Mouse (Mus musculus) gonadal fat pad, adult 2 months (tissue): ENCODE results near the gene Gcc2. TPM values are rescaled to one million over a fixed set of nuclear protein-coding genes. Genes with fewer than 3 reads are reported as not detected.
"Not testable (repeated sequence)": the region's sequence is repeated elsewhere in the genome, so short reads cannot be mapped to it uniquely, and the experiment has no call there.

Experiments
- DNase-seq: peaks from one replicate; pipeline ENCODE4 v3.0.0-alpha.2; 2012; ENCODE audit warnings: low read depth
- polyA plus RNA-seq: library from polyadenylated mRNA; depleted of rRNA; stranded (reverse); fragments of >200 nt; gene quantifications from 2 replicates; pipeline ENCODE4 v1.2.3, GENCODE M21; 2012; rRNA removed

The Gcc2 gene
- 14.4 and 17.8 TPM in 2 replicates for polyA plus RNA-seq

DNA sequence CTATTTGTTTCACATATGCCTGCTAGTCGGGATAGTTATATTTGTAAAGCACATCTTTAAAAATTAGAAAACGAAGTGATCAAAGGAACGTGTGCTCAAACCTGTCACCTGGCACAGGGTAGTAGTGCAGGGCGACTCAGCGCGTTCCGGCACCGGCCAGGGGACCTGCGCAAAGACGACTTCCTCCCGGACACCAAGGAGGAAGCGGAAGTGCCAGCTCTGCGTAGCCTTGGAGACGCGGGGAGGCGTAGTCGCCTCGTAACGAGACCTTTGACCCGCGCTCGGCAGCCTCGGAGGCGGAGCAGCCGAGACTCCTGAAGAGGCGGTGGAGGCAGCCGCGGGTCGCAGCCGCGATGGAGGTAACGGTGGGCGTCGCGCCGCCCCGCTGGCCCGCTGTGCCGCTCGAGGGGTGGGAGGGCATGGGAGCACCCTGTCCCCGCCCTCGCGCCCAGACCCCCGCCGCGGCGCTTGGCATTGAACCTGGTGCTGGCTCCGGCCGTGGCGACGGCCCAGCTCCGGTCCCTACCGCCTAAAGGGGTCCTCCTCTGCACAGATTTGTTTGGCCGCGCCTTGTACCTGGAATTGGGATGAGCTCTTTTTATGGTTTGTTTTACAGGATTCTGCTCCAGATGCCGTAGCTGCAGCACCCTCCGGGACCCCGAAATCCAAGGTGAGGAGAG, at the start of gene Gcc2:
Gene Gcc2 (plus strand): TSS at position 285 of the 680 bp plus-strand sequence.
- no peak for DNase-seq

DNA sequence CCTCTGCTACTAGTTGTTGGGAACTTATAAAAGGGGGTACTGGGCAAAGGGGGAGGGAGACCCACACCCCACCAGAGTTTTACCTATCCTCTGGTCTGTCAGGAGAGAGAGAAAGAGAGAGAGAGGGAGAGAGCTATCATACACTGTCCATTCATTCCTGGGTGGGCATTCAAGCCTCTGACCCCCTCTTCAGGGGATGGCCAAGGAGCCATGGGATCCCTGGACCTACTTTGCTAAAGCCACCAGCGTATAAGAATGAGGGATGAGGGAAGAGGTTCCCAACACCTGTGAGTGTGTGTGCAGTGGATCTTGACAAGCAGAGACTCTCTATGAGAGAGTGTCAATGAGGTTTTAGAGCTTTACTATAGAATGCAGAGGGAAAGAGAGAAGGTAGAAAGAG, 49.3 kb upstream of the Gcc2 start:
- no peak for DNase-seq

DNA sequence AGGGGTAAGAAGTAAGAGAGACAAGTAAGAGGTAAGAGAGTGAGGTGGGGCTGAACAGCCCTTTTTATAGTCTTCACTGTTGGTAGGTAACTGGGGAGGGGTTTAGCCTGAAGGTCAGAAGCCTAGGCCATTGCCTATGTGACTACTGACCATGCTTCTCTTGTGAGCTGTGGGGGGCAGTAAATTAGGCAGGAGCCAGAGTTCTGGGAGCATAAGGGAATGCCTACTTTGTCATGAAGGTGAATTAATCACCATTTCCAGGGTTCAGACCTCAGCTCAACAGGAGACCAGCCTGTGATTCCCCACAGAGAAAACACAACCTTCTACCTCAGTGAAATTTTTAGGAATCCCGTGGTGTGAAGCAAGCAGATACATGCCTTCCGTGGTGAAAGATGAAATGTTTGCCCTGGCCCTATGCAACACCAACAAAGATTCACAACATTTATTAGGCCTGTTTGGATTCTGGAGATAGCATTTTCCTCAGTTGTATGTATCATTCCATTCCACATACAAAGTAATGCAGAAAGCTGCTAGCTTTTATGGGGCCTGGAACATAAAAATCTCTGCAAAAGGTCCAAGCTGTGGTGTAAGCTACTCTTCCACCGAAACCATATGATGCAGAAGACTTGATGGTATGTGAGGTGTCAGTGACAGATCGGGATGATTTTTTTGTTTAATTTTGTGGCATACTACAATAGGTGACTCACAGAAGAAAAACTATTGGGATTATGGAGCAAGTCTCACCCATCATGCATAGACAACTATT, 48.5 kb upstream of the Gcc2 start:
- DNase-seq: no peak

DNA sequence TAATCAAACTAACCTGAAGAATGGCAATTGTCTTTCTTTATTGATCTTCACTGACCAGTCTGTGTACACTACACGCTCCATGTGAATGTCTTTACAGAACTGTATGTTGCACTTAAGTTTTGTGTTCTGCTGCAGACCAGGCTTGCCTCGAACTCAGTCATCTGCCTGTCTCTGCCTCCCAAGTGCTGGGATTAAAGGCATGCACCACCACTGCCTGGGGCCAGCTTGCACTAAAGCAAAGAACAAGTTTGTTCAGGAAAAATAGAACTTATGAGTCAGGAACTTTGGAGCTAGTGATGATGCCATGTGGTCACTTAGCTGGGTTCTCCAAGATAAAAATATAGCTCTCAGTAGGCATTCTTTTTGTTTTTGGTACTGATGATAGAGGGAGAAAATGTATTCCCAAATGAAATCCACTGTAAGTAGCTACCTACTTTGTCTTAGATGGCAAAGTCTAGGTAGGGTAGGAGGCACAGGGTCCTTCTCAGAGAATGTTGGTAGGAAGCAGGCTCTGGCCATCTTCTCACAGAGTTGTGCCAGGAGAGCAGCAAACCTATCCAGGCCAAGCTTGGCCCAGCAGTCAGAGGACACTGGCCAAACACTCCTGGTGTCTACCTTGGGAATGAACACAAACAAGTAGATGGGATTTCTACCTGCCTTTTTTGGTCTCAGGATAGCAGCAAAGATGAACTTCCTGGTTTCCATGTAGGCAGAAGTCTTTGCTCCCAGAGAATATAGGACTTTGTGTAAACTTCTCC, 45.4 kb upstream of the Gcc2 start:
- DNase-seq: no peak

DNA sequence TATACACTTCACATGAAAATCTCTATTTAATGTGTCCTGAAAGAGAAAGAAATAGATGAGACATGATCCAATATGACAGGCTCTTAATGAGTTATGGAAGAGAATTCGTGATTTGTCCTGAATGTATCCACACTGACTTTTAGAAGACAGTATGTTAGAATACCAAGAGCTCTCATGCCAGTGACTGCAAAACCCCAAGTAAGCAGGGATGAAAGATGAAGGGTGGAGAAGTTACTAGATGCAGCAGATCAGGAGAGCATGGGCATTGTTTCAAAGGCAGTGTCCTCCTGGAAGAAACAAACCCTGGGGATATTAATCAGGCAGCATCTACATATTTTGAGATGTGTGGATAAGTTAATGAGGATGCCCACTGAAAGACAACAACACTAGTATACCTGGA, 44.8 kb upstream of the Gcc2 start:
- DNase-seq: no peak

DNA sequence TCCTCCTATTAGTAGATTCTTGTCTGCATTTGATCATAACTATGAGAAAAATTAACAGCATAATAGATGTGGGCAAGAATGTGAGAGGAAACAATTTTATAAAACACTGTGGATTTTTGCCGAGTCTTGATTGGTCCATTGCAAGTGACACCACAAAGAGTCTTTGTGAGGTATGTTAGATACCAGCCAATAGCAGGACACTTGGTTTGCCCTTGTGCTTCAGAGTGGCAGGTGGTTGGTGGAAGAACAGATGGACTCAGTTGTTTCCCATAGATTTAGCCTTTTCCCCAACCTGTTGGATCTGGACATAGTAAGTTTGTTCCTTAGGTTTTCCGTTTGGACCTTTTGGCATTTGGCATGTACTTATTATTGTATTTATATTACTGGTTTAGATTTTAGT, 44.1 kb upstream of the Gcc2 start:
- DNase-seq: no peak

DNA sequence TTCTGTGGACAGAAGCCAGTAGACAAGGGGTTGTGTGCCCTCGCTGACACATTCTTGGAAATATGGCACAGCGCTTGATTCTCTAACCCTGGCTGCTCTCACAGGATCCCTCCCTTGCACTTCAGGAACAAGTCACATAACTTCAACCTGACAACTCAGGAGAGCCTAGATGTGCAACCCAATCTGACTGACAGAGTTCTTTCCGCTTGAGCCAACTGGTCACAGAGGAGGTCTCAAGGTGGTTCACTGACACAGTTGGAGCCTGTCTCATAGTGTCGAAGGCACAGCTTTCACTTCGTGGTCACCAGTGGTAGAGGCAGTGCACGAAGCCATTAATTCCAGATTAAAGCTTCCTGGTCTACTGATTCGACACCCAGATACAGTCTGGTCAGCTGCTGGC, 43.1 kb upstream of the Gcc2 start:
- no peak for DNase-seq

DNA sequence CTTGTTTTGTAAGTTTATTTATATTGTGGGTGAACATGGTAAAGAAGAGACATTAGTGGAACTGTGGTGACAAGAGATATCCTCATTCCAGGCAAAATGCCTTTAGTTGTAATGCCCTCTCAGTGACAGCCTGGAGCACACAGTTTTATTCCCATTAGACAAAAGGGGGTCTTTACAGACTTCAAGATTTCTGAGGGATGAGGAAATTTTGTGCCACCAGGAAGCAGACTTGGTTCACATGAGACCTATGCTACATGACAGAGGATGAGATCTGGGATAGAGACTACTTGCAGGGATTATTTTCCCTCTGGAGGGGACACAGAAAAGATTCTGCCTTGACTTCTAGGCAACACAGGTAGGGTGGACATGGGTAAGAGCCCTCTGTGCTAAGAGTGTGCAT, 40.8 kb upstream of the Gcc2 start:
- DNase-seq: no peak

DNA sequence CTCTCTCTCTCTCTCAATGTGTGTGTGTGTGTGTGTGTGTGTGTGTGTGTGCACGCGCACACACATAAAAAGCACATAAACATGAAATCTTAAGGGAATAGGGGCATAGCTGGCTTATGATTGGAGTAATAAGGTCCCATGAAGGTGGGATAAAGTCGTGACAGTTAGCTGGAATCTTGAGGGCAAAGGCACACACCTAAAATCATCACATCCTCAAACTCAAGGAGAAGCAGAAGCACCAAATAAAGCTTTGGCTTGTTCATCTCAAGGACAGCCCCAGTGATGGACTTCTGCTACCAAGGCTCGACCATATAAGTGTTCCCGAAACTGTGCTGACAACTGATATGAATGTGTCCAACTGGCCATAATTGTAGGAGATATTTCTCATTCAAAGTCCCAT, 40.4 kb upstream of the Gcc2 start:
- no peak for DNase-seq

DNA sequence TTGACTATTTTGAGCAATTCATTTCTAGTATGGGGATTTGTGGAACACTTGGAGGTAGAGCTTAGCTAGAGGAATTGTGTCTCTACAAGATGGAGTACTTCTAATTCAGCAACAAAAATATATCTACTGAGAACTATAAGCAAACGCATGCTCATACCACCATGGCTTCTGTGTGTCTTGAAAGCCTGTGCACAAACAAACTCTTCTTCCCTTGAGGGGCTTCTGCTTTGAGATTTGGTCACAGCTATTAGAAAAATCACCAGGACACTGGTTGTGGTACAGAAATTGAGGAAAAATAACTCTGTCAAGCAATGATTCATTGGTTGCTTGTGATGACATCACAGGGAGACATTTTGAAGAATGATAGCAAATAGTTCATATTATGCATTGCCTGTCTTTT, 39.9 kb upstream of the Gcc2 start:
- DNase-seq: no peak

DNA sequence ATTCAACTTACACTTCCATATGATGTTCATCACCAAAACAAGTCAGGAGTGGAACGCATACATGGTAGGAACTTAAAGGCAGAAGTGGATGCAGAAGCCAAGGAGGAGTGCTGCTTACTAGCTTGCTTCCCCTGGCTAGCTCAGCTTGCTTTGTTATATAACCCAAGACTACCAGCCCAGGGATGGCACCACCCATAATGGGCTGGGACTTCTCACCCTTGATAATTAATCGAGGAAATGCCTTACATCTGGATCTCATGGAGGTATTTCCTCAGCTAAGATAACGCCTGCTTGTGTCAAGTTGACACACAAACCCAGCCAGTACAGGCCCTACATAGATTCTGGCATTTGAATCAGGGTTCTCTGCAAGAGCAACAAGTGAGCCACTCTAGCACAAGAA, 37.9 kb upstream of the Gcc2 start:
- DNase-seq: no peak

DNA sequence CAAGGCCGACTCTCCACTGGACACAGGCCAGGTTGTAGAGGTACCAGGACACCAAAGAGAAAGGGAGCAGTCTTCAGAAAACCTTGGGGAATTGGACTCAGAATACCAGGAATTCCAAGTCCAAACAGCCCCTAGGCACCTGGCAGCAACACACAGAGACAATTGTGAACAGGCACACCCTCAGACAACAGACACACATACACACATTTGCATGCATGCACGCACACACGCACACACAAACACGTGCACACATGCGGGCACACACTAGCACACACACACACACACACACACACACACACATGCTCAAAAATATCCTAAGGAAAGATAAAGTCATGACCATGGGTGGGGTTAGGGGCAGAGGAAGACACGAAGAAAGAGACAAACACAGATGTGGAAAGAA, 34.6 kb upstream of the Gcc2 start:
- DNase-seq: no peak

DNA sequence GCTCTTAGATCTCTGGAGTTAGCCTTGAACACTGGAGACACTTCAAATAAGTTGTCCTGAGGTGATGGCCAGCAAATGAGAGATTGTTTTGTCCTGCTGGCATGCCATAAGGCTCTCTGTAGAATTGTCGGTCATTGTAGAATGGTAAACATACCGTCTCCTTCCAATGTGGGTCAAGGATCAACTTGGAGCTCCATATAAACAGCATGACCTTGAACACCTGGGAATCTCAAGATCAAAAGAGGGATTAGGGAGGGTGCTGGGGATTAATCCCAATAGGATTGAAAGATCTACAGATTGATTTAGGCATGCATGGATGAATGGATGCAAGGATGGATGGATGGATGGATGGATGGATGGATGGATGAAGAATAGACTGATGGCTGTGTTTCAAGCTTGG, 33.7 kb upstream of the Gcc2 start:
- DNase-seq: not testable (repeated sequence)

DNA sequence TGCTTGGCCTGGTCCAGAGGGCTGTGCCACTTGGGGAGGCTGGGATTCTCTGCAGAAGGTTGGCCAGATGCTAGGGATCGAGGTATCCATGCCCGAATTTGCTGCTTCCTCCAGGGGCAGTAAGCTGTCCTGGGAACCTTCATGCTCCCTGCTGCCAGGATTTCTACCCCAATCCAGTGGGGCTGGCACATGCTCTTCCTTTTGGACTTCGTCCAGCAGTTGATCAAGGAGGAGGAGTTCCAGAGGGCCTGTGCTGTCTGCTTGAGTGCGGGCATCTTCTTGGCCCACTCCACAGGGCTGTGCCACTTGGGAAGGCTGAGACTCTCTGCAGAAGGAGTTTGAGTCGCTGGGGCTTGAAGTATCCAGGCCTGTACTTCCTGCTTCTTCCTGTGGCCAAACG, 32.1 kb upstream of the Gcc2 start:
- not testable (repeated sequence) for DNase-seq

DNA sequence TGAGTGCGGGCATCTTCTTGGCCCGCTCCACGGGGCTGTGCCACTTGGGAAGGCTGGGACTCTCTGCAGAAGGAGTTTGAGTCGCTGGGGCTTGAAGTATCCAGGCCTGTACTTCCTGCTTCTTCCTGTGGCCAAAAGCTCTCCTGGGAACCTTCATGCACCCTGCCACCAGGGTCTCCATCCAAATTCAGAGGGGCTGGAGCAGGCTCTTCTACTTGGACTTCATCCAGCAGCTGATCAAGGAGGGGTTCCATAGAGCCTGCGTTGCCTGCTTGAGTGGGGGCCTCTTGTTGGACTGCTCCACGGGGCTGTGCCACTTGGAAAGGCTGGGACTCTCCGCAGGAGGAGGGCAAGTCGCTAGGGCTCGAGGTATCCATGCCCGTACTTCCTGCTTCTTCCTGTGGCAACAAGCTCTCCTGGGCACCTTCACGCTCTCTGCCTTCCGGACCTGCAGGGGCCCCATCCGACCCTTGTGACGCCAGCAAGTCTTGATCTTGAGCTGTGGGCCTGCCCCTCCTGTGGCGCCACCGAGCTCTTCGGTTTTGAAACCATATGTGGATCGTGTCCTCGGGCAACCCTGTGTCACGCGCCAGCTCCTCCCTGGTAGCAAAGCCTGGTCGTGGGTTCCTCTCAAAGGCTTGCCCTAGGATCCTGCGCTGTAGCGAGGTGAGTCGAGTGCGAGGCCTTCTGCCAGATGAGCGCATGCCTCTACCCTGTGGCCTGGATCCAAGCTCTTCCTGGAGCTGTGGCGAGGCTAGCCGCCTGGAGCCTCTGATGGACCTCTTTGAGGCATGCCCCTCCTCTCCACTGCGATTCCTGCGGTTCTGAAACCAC, 31.1 kb upstream of the Gcc2 start:
- not testable (repeated sequence) for DNase-seq

DNA sequence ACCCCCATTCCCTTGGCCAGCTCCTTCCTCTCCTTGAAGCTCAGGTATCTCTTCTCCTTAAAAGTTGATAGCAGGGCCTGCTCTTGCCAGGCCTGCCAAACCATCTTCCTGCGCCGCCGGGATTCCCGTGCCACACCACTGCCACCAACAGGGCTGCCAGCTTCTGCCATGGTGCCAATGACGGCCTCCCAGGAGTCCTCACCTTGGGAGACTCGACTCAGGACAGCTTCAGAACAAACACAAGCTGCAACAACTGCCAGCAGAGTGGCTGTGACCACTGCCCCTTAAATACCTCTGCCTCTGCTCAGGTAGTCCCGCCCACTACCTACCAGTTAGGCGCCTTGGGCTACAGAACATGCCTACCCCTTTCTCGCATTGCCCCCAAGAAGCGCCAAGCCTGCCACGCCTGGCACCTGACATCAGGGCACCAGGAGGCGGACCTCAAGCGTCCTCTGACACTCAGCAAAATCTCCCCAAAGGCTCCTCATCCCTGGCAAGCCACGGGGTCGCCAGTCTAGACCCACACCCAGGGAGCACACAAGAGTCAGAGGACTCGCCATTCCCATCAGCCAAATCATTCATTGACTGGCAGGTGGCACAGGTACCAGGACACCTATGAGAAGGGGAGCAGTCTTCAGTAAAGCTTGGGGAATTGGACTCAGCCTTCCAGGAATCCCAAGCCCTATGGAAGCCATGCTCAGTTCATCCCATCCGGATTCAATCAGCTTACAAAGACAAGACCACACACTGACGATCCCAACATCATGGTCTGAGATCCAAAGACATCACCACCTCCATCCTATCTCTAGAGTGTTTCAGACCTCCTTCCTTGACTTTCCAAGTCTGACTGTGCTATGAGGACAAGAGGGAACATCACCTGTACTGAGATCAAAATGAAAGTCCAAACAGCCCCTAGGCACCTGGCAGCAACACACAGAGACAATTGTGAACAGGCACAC, 30.2 kb upstream of the Gcc2 start, which contains the start of gene AW822073:
Gene AW822073 (minus strand): TSS at position 104 of the 959 bp plus-strand sequence.
- not testable (repeated sequence) for DNase-seq

DNA sequence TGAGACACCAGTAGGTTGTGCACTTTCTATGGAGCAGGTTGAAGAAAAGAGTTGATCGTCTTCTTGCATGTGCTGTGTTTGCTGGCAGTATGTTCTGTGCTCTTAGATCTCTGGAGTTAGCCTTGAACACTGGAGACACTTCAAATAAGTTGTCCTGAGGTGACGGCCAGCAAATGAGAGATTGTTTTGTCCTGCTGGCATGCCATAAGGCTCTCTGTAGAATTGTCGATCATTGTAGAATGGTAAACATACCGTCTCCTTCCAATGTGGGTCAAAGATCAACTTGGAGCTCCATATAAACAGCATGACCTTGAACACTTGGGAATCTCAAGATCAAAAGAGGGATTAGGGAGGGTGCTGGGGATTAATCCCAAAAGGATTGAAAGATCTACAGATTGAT, 28.9 kb upstream of the Gcc2 start:
- DNase-seq: not testable (repeated sequence)

DNA sequence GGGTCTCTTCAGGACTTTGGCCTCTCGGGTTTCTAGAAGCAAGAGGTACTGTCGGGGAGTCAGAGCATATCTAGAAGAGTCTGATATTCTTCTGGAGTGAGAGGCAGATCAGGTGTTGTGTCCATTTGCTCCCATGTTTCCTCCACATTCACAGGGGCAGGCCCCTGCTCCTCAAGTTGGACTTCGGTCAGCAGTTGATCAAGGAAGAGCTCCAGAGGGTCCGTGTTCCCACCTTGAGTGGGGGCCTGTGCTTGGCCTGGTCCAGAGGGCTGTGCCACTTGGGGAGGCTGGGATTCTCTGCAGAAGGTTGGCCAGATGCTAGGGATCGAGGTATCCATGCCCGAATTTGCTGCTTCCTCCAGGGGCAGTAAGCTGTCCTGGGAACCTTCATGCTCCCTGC, 27.5 kb upstream of the Gcc2 start:
- not testable (repeated sequence) for DNase-seq

DNA sequence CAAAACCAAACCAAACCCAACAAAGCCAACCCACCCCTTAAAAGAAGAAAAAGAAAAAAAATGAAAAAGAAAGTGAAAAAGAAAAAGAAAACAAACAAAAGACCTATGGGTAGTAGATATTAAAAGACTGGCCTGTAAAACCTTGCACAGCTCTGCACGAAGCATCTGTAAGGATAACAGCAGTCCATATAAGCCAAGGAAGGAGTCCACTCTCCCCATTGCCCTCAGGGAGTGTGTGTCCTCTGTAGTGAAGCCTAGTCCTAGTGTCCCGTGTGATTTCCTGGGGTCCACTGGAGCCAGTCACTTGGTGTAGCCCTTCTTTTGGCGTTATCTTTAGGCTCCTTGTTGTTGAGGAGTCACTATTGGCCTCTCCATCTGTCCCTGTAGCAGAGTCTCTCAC, 25.3 kb upstream of the Gcc2 start:
- not testable (repeated sequence) for DNase-seq

DNA sequence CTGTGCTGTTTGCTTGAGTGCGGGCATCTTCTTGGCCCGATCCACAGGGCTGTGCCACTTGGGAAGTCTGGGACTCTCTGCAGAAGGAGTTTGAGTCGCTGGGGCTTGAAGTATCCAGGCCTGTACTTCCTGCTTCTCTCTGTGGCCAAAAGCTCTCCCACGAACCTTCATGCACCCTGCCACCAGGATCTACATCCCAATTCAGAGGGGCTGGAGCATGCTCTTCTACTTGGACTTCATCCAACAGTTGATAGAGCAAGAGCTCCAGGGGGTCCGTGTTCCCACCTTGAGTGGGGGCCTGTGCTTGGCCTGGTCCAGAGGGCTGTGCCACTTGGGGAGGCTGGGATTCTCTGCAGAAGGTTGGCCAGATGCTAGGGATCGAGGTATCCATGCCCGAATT, 24.2 kb upstream of the Gcc2 start:
- not testable (repeated sequence) for DNase-seq
